ENCODE assay signal across 8 mouse cellular contexts in the genomic region with DNA sequence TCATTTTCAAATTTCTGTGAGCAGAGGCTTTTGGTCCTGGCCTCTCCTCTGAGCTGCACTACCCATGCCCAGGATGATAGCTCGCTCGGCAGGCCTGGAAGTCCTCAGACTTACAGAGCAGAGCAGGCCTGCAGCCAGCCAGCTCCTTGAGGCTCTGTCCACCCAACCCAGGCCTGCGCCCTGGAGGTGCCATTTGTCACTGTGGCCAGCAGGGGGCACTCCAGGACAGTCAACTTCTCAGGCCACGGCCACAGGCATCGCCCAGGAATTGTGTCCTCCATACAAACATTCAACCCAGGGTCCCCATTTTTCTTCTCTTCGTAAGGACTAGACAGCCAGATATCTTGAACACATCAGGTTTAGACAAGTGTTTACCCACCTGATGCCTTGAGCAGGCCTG. TPM values are rescaled to one million over a fixed set of nuclear protein-coding genes. Genes with fewer than 3 reads are reported as not detected.
DNase-seq lines count a peak whose midpoint lies in the region; ATAC-seq and TF ChIP-seq lines count a peak whose summit lies in the region.

No protein-coding gene starts in this region.

- in situ Hi-C loops in Patski (cut with MboI; ENCODE audit: low pct_unique_long_range_greater_than_20kb): loop anchor here (5.0 kb wide), 1 partner anchor 104 kb away; no protein-coding TSS in a partner anchor

- no peaks in the 10 kb centered on the region for H3K27me3 ChIP-seq in Patski
- no peaks in the 10 kb centered on the region for H3K27me3 ChIP-seq in hindbrain, embryonic 16.5 days (replicated peaks; ENCODE audit: control insufficient read depth, insufficient read depth, low read length)

- DNase-seq in Patski (ENCODE audit: low read depth, low spot score): no peak
- DNase-seq in cerebellum, postnatal 25 days: peak; percentile 93
- DNase-seq in frontal cortex, postnatal 36 days (ENCODE audit: low spot score in 2 of 2): peak; percentile 90 to 93
- DNase-seq in layer of hippocampus, postnatal 36 days: peak; percentile 82 to 87
- DNase-seq in lung, postnatal 14 days: peak; percentile 87
- DNase-seq in retina, embryonic 14.5 days (ENCODE audit: low spot score): peak; percentile 95
- DNase-seq in thymus, postnatal 36 days: peak; percentile 72 to 80

- H3K9me3 ChIP-seq in hindbrain, embryonic 16.5 days (ENCODE audit: control insufficient read depth, low read length): no peaks in the 10 kb centered on the region

- no peak overlapping the region for H3K4me2 ChIP-seq in hindbrain, embryonic 16.5 days (ENCODE audit: low read length)

- CTCF ChIA-PET in Patski (lab: Charles Lee): interaction anchor here (0.6 to 2.1 kb wide), 15 partner anchors 10 to 462 kb away, joined by 3 to 16 read pairs (median 3); no protein-coding TSS in a partner anchor

- H3K4me1 ChIP-seq in hindbrain, embryonic 16.5 days (ENCODE audit: control insufficient read depth, insufficient read depth, low read depth, low read length): peaks cover 8% of the 10 kb centered on the region

- TF ChIP-seq CTCF in Patski (IDR thresholded peaks at IDR 0.05): peak; percentile 96

- no peak overlapping the region for H3K27ac ChIP-seq in hindbrain, embryonic 16.5 days (ENCODE audit: low read depth, low read length)

- no peaks in the 10 kb centered on the region for H3K36me3 ChIP-seq in hindbrain, embryonic 16.5 days (ENCODE audit: control insufficient read depth, insufficient read depth, low read length)

- POLR2A ChIA-PET in Patski (lab: Charles Lee): no interaction called here

- peak; percentile 65 for ATAC-seq in Patski
- ATAC-seq in hindbrain, embryonic 16.5 days: peak; percentile 87

- H3K4me3 ChIP-seq in hindbrain, embryonic 16.5 days (ENCODE audit: low read length): no peak overlapping the region

- peak overlapping the region; percentile 23 for H3K9ac ChIP-seq in hindbrain, embryonic 16.5 days (ENCODE audit: low read depth, low read length)

- 9% methylated on average over 6 of the region's 6 CpGs for WGBS in hindbrain, embryonic 16.5 days

RNA-seq across cellular contexts. Expression of gene Dmrtb1, which starts 53.9 kb away (rescaled TPM):
- polyA plus RNA-seq in Patski (2021): not detected
- 10.9 and 15.8 TPM in 2 replicates for polyA plus RNA-seq in hindbrain, embryonic 16.5 days (2015; fragmentation: Nextera tagmentation; extraction: Ambion mirVana)
- total RNA-seq in layer of hippocampus, postnatal 36 days (2021): under 1 TPM; 0.62 to 0.68 TPM

Comparison
In these comparisons a context has a peak if more than half of its experiments do, and no peak if none do; other contexts are left out.
1. RNA of gene Dmrtb1, which starts 53.9 kb away (polyA plus RNA-seq): 10.9 to 15.8 TPM in hindbrain, embryonic 16.5 days; not detected in Patski (single experiment); every median in the first group is over 10 times any median in the second.